Mouse (Mus musculus): Measurements from ENCODE around the gene Relch.

GRCm38 (mm10) chr1:105794670-105795069, 131.0 kb downstream of the Relch start:
- no peak for TF ChIP-seq CTCF (IDR thresholded peaks at IDR 0.05)
- no peak for TF ChIP-seq EP300 (IDR thresholded peaks at IDR 0.05)
